Mouse (Mus musculus): ENCODE measurements at regions not wholly inside any gene's neighbourhood (a gene's known extent, or its start where the extent isn't known, plus 50 kb on each side); places are given as distances from the start of the nearest gene placed in this dataset.

GRCm38 (mm10) chr3:121886870-121887605 lies 65.3 kb upstream of the Arhgap29 start:
- no peak for TF ChIP-seq CTCF (IDR thresholded peaks at IDR 0.05; ENCODE audit: extremely low read depth, insufficient read depth, insufficient read length, insufficient replicate concordance)
- TF ChIP-seq POLR2A (IDR thresholded peaks at IDR 0.05; ENCODE audit: low read depth, low read length) = no peak
